Mouse (Mus musculus): ENCODE data around the gene Tcf19. TPM values are rescaled to one million over a fixed set of nuclear protein-coding genes. Genes with fewer than 3 reads are reported as not detected.

Tcf19 gene
- polyA plus RNA-seq (2015; fragmentation: Nextera tagmentation; extraction: Ambion mirVana): 19.6 and 20.6 TPM in 2 replicates

DNA sequence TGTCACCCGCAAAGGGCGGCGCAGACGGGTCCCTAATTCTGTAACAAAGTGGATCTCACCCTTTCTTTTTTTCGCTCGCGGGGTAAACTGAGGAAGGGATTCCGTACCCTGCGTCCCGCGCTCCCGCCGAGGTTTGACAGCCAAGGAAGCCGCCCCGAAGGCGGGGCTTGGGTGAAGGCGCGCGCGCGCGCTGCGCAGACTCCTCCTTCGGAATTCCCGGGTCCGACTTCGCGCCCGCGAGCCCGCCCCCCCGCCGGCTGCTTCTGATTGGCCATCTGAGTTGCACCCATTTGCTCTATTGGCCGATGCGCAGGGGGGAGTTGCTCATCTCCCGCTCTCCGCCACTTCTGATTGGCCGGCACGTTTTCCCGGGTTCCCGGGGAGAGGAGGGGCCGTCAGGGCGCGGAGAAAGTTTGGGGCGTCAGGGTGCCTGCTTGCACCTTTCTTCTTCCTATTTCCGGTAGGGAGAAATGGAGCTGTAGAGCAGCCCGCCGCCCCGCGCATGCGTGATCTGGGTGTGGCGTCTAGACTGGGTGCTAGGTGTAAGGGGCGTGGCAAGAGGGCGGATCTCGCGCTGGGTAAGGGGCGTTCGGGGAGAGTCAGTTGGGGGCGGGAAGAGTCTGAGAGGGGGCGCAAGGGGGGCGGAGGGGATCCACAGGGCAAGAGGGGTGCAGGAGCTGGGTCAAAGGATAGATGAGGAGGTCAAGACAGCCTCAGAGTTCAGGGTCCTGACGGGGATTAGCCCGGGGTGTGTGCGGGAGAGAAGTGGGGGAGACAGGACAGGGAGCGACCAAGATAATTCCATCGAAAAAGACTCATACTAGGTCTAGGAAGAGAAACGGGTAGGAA, at the start of gene Tcf19, which contains the start of gene Cchcr1:
Gene Tcf19 (minus strand): TSS at position 173 of the 849 bp plus-strand sequence.
Gene Cchcr1 (plus strand): TSS at position 449 of the 849 bp plus-strand sequence.
- H3K4me3 ChIP-seq (ENCODE audit: low read depth, low read length): peak within 1 kb of the TSS; percentile 76
- under 1% methylated on average over 64 of the region's 67 CpGs for WGBS (ENCODE audit: insufficient replicate concordance)
- H3K36me3 ChIP-seq (replicated peaks; ENCODE audit: insufficient read depth, low read length): peaks cover 20% of the 10 kb centered on the region
- peak within 1 kb of the TSS; percentile 98 for H3K4me2 ChIP-seq (ENCODE audit: low read depth, low read length)
- DNase-seq (peak; percentile 98), ATAC-seq (peak; percentile 98)
- peak within 1 kb of the TSS; percentile 66; the same call in 1 of the 2 replicates for H3K27ac ChIP-seq (ENCODE audit: low read depth)
- H3K9ac ChIP-seq (replicated peaks): peak within 1 kb of the TSS; percentile 72
- no peaks in the 10 kb centered on the region for H3K9me3 ChIP-seq (ENCODE audit: low read length)
- H3K4me1 ChIP-seq (ENCODE audit: insufficient read depth): peaks cover 22% of the 10 kb centered on the region
- peak; percentile 84 for TF ChIP-seq EP300 (IDR thresholded peaks at IDR 0.05; ENCODE audit: low read depth)
- TF ChIP-seq CTCF (IDR thresholded peaks at IDR 0.05; ENCODE audit: low read depth): no peak
- H3K27me3 ChIP-seq (ENCODE audit: insufficient read depth, low read length): no peaks in the 10 kb centered on the region

DNA sequence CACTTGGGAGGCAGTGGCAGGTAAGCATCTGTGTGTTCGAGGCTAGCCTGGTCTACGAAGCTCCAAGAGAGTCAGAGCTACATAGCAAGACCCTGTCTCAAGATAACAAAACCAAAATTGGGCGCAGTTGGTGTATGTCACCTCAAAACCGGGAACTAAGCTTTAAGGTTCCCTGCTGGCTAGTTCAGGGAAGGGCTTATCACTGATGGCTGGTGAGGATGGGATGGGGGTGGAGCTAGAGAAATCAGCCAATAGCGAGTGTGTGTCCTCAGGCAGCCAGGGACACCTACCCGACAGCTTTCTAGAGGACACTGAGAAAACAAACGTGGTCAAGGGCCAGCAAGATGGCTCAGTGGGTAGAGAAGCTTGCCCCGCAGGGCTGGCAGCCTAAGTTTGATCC, 41.6 kb upstream of the Tcf19 start:
- no peak overlapping the region for H3K4me3 ChIP-seq (ENCODE audit: low read depth, low read length)
- DNase-seq: no peak
- H3K9ac ChIP-seq (replicated peaks): no peak overlapping the region
- H3K9me3 ChIP-seq (ENCODE audit: low read length): no peaks in the 10 kb centered on the region
- no peaks in the 10 kb centered on the region for H3K4me1 ChIP-seq (ENCODE audit: insufficient read depth)
- H3K4me2 ChIP-seq (ENCODE audit: low read depth, low read length): no peak overlapping the region
- WGBS (ENCODE audit: insufficient replicate concordance): 45% methylated on average over 8 of the region's 8 CpGs
- no peak for ATAC-seq
- H3K27ac ChIP-seq (ENCODE audit: low read depth): no peak overlapping the region
- H3K36me3 ChIP-seq (replicated peaks; ENCODE audit: insufficient read depth, low read length): no peaks in the 10 kb centered on the region
- TF ChIP-seq CTCF (IDR thresholded peaks at IDR 0.05; ENCODE audit: low read depth) (no peak), EP300 (IDR thresholded peaks at IDR 0.05; ENCODE audit: low read depth) (no peak)
- H3K27me3 ChIP-seq (ENCODE audit: insufficient read depth, low read length): no peaks in the 10 kb centered on the region

DNA sequence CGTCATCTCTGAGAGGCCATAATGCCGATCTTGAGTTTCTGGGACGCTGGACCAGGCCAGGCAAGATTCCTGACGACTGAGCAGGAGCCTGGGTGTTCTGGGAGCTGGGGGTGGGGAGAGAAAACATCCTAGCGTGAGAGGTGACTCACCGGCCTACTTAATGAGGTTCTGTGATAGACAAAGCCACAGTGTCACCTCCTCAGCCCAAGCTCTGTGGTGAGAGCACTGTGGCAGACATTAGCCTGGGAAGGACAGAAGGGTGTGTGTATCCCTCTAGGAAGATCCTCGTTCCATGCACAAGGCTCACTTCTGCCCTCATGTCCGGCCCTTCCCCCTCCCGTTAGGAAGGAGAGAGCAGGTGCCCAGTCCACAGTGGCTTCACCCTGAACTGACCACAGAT, 40.7 kb upstream of the Tcf19 start:
- no peak; the same call in 1 of the 2 replicates for ATAC-seq
- H3K36me3 ChIP-seq (replicated peaks; ENCODE audit: insufficient read depth, low read length): no peaks in the 10 kb centered on the region

DNA sequence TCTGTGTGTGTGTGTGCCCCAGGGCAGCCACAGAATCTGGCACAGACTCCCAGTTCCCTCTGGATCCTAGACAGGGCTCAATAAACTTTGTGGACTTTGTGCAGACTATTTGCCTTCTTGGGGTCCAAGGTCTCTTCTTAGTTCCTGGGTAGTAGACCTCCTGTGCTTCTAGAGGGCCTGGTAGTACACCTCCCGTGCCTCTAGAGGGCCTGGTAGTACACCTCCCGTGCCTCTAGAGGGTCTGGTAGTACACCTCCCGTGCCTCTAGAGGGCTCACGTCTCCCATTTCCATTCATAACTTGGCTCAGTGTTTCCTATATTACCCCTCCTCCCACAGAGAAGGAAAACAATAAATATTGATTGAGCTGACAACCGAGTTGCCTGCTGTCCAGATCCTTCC, 40.2 kb upstream of the Tcf19 start:
- no peaks in the 10 kb centered on the region for H3K4me1 ChIP-seq (ENCODE audit: insufficient read depth)
- ATAC-seq (peak; percentile 77), DNase-seq (peak; percentile 53)
- 19% methylated on average over 5 of the region's 5 CpGs for WGBS (ENCODE audit: insufficient replicate concordance)
- TF ChIP-seq CTCF (IDR thresholded peaks at IDR 0.05; ENCODE audit: low read depth) (peak; percentile 78), EP300 (IDR thresholded peaks at IDR 0.05; ENCODE audit: low read depth) (no peak)
- no peaks in the 10 kb centered on the region for H3K27me3 ChIP-seq (ENCODE audit: insufficient read depth, low read length)
- no peak overlapping the region for H3K4me3 ChIP-seq (ENCODE audit: low read depth, low read length)
- H3K27ac ChIP-seq (ENCODE audit: low read depth): no peak overlapping the region
- no peak overlapping the region for H3K4me2 ChIP-seq (ENCODE audit: low read depth, low read length)
- H3K9ac ChIP-seq (replicated peaks): no peak overlapping the region
- no peaks in the 10 kb centered on the region for H3K36me3 ChIP-seq (replicated peaks; ENCODE audit: insufficient read depth, low read length)
- H3K9me3 ChIP-seq (ENCODE audit: low read length): no peaks in the 10 kb centered on the region

More for the DNA sequence above, 40.7 kb upstream of the Tcf19 start:
- DNase-seq: no peak
- H3K27ac ChIP-seq (ENCODE audit: low read depth): no peak overlapping the region
- H3K4me3 ChIP-seq (ENCODE audit: low read depth, low read length): no peak overlapping the region
- TF ChIP-seq CTCF (IDR thresholded peaks at IDR 0.05; ENCODE audit: low read depth) (no peak), EP300 (IDR thresholded peaks at IDR 0.05; ENCODE audit: low read depth) (no peak)
- H3K9me3 ChIP-seq (ENCODE audit: low read length): no peaks in the 10 kb centered on the region
- WGBS (ENCODE audit: insufficient replicate concordance): 66% methylated on average over 9 of the region's 9 CpGs
- H3K9ac ChIP-seq (replicated peaks): no peak overlapping the region
- H3K4me2 ChIP-seq (ENCODE audit: low read depth, low read length): no peak overlapping the region
- H3K27me3 ChIP-seq (ENCODE audit: insufficient read depth, low read length): no peaks in the 10 kb centered on the region
- no peaks in the 10 kb centered on the region for H3K4me1 ChIP-seq (ENCODE audit: insufficient read depth)

GRCm38 (mm10) chr17:35556186-35556765, 39.7 kb upstream of the Tcf19 start:
- ATAC-seq: no peak
- no peak for DNase-seq
- Histone ChIP-seq H3K27me3 (ENCODE audit: insufficient read depth, low read length) (no peaks in the 10 kb centered on the region), H3K4me2 (ENCODE audit: low read depth, low read length) (no peak overlapping the region), H3K4me1 (ENCODE audit: insufficient read depth) (no peaks in the 10 kb centered on the region), H3K4me3 (ENCODE audit: low read depth, low read length) (no peak overlapping the region), H3K9ac (replicated peaks) (no peak overlapping the region), H3K36me3 (replicated peaks; ENCODE audit: insufficient read depth, low read length) (no peaks in the 10 kb centered on the region), H3K27ac (ENCODE audit: low read depth) (no peak overlapping the region), H3K9me3 (ENCODE audit: low read length) (no peaks in the 10 kb centered on the region)
- WGBS (ENCODE audit: insufficient replicate concordance): 79% methylated on average over 13 of the region's 13 CpGs
- no peak for TF ChIP-seq EP300 (IDR thresholded peaks at IDR 0.05; ENCODE audit: low read depth)
- TF ChIP-seq CTCF (IDR thresholded peaks at IDR 0.05; ENCODE audit: low read depth): no peak

DNA sequence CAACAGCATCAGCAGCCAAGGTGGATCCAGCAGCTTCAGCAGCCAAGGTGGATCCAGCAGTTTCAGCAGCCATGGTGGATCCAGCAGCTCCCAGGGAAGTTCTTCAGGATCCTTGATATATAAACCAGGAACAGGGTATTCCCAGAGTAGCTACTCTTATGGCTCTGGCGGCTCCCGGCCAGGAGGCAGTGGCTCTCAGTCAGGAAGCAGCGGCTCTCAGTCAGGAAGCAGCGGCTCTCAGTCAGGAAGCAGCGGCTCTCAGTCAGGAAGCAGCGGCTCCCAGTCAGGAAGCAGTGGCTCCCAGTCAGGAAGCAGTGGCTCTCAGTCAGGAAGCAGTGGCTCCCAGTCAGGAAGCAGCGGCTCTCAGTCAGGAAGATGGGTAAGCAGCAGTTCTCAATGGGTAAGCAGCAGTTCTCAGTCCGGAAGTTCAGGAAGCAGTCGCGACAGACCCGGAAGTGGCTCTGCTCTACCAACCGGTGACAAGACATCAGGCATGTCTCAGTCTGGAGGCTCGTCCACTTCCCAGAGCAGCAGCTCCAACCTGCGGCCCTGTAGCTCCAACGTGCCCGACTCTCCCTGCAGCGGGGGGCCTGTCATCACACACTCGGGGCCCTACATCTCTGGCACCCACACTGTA, 38.3 kb upstream of the Tcf19 start:
- TF ChIP-seq CTCF (IDR thresholded peaks at IDR 0.05; ENCODE audit: low read depth): no peak
- no peak for TF ChIP-seq EP300 (IDR thresholded peaks at IDR 0.05; ENCODE audit: low read depth)
- Histone ChIP-seq H3K4me3 (ENCODE audit: low read depth, low read length) (no peak overlapping the region), H3K4me1 (ENCODE audit: insufficient read depth) (0 out of 2 replicates have a peak, but pooled peaks cover under 1% of the 10 kb centered on the region), H3K9ac (replicated peaks) (no peak overlapping the region), H3K27me3 (ENCODE audit: insufficient read depth, low read length) (no peaks in the 10 kb centered on the region), H3K27ac (ENCODE audit: low read depth) (no peak overlapping the region), H3K9me3 (ENCODE audit: low read length) (no peaks in the 10 kb centered on the region), H3K36me3 (replicated peaks; ENCODE audit: insufficient read depth, low read length) (no peaks in the 10 kb centered on the region), H3K4me2 (ENCODE audit: low read depth, low read length) (no peak overlapping the region)
- 81% methylated on average over 18 of the region's 18 CpGs for WGBS (ENCODE audit: insufficient replicate concordance)
- no peak for DNase-seq
- no peak for ATAC-seq

All from liver, postnatal 0 days (tissue).